Mouse (Mus musculus): Measurements from ENCODE around the gene Ddb1. TPM values are rescaled to one million over a fixed set of nuclear protein-coding genes. Genes with fewer than 3 reads are reported as not detected.
A peak's percentile ranks its signal among the peaks of the same experiment; 100 is the strongest.

Ddb1 gene
- polyA plus RNA-seq, 1 experiment from 2014 or later = 301 TPM

GRCm38 (mm10) chr19:10640080-10640479, 35.0 kb downstream of the Ddb1 start:
- no peak overlapping the region for H3K4me3 ChIP-seq (replicated peaks)
- H3K36me3 ChIP-seq = no peaks in the 10 kb centered on the region
- no peak for ATAC-seq (ENCODE audit: insufficient read depth, low FRiP score, low read depth)
- H3K9ac ChIP-seq = no peak overlapping the region
- no peaks in the 10 kb centered on the region for H3K27me3 ChIP-seq (replicated peaks)
- peaks cover 2% of the 10 kb centered on the region for H3K4me1 ChIP-seq
- no peak overlapping the region for H3K27ac ChIP-seq
- H3K4me2 ChIP-seq = peak overlapping the region; percentile 25; the same call in 1 of the 2 replicates
- WGBS = 8% methylated on average over 5 of the region's 5 CpGs
- no peaks in the 10 kb centered on the region for H3K9me3 ChIP-seq

DNA sequence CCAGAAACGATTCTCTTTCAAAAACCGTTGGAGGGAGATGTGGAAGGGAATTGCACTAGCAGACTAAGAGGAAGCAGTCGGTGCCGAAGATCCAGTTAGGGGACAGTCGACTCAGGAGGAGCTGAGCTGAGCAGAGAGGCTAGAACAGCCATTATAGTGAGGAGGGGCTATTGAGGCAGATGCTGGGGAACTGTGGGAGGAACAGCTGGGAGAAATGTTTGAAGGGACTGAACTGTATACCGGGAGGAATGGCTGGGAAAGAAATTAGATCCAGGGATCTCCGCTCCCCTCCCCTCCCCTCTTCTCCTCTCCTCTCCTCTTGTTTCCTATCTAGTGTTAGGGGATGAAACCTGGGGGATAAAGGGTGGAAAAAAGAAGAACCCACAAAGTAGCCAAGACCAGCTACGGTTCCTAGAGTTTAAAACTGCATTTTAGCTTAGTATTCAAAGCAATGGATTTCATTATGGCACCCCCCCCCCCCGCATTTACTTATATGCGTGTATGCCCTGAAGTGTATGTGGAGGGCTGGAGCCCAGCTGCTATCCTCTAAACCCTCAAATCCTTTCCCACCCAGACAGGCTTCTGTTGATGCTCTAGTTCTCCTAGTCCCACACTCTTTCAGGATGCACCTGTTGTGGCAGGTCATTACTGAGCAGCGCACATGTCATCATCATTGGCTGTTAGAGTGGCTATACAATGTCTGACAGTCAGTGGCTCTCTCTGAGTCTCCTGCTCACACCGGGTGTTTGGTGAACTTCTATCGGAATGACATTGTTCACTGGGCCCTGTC, 35.7 kb downstream of the Ddb1 start:
- H3K27me3 ChIP-seq (replicated peaks) = no peaks in the 10 kb centered on the region
- H3K9me3 ChIP-seq = no peaks in the 10 kb centered on the region
- 44% methylated on average over 13 of the region's 13 CpGs for WGBS
- no peaks in the 10 kb centered on the region for H3K4me1 ChIP-seq
- H3K36me3 ChIP-seq = no peaks in the 10 kb centered on the region
- no peak for ATAC-seq (ENCODE audit: insufficient read depth, low FRiP score, low read depth)
- H3K4me2 ChIP-seq = peak overlapping the region; percentile 25; the same call in 1 of the 2 replicates
- no peak overlapping the region for H3K27ac ChIP-seq
- H3K9ac ChIP-seq = no peak overlapping the region
- H3K4me3 ChIP-seq (replicated peaks) = no peak overlapping the region

GRCm38 (mm10) chr19:10645616-10646015, 40.5 kb downstream of the Ddb1 start:
- Histone ChIP-seq H3K4me1 (no peaks in the 10 kb centered on the region), H3K4me3 (replicated peaks) (no peak overlapping the region), H3K4me2 (no peak overlapping the region), H3K9me3 (no peaks in the 10 kb centered on the region), H3K27me3 (replicated peaks) (no peaks in the 10 kb centered on the region), H3K27ac (no peak overlapping the region), H3K36me3 (no peaks in the 10 kb centered on the region), H3K9ac (no peak overlapping the region)
- 86% methylated on average over 2 of the region's 2 CpGs for WGBS
- no peak for ATAC-seq (ENCODE audit: insufficient read depth, low FRiP score, low read depth)

DNA sequence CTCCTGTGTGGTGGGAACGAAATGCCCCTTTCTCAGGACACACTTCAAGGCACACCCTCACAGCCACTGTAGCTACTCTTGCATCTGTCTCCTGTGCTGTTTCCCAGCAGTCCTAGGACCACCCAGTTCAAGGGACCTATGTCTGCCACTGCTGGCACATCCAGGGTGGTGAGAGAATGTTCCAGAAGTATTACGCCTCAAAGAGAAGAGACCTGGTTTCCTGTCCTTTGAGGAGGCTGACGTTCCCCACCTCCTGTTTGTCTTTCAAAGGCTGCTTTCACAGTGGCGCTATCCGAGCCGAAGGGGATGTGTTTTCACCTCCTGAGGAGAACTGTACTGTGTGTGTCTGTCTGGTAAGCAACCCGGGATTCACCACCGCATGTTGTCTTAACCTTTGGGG, 43.0 kb downstream of the Ddb1 start:
- Histone ChIP-seq H3K36me3 (no peaks in the 10 kb centered on the region), H3K9ac (no peak overlapping the region), H3K4me1 (no peaks in the 10 kb centered on the region), H3K4me3 (replicated peaks) (no peak overlapping the region), H3K4me2 (no peak overlapping the region), H3K27me3 (replicated peaks) (no peaks in the 10 kb centered on the region), H3K9me3 (no peaks in the 10 kb centered on the region), H3K27ac (no peak overlapping the region)
- ATAC-seq (ENCODE audit: insufficient read depth, low FRiP score, low read depth) = no peak
- WGBS = 77% methylated on average over 8 of the region's 8 CpGs

DNA sequence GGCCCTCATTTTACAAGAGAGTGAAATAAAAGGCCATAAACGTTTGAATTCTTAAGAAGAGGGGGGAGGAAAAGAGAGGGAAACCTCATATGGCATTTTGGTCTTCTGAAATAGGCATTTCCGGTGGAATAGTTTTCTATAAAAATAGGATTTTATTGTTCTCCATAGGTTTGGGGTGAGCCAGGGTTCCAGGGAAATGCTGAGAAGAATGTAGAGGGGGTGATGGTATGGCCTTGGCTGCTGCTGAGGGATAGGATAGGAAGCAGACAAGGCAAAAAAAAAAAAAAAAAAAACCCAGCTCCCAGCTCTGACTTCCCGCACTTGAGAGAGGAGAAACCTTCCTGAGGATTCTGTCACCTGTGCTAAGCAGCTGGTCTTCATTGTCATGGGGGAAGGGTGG, 50.9 kb downstream of the Ddb1 start:
- H3K9me3 ChIP-seq = no peaks in the 10 kb centered on the region
- 65% methylated on average over 3 of the region's 3 CpGs for WGBS
- no peak overlapping the region for H3K27ac ChIP-seq
- H3K4me1 ChIP-seq = 0 out of 2 replicates have a peak, but pooled peaks cover 3% of the 10 kb centered on the region
- ATAC-seq (ENCODE audit: insufficient read depth, low FRiP score, low read depth) = no peak
- H3K4me3 ChIP-seq (replicated peaks) = no peak overlapping the region
- H3K4me2 ChIP-seq = no peak overlapping the region
- H3K27me3 ChIP-seq (replicated peaks) = no peaks in the 10 kb centered on the region
- H3K9ac ChIP-seq = no peak overlapping the region
- H3K36me3 ChIP-seq = no peaks in the 10 kb centered on the region

DNA sequence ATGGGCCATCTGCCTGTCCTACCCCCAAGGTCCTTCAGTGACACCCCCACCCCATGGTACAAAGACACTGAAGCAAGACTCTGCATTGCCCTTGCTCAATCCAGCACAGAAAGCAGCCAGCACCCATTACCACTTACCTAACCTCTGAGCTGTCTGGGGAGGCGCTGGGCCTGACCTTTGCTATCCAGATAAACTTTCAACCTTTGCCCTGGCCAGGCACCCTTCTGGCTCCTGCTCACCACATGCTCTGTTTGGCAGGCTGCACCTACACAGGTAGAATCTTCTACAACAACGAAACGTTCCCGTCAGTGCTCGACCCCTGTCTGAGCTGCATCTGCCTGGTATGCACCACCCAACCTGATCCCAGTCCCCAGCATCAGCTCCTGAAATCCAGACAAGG, 52.6 kb downstream of the Ddb1 start:
- Histone ChIP-seq H3K27ac (no peak overlapping the region), H3K4me2 (no peak overlapping the region), H3K9me3 (no peaks in the 10 kb centered on the region), H3K4me1 (0 out of 2 replicates have a peak, but pooled peaks cover 3% of the 10 kb centered on the region), H3K36me3 (no peaks in the 10 kb centered on the region), H3K27me3 (replicated peaks) (no peaks in the 10 kb centered on the region), H3K9ac (no peak overlapping the region), H3K4me3 (replicated peaks) (no peak overlapping the region)
- 61% methylated on average over 5 of the region's 5 CpGs for WGBS
- ATAC-seq (ENCODE audit: insufficient read depth, low FRiP score, low read depth) = peak; percentile 27; the same call in 1 of the 2 replicates

DNA sequence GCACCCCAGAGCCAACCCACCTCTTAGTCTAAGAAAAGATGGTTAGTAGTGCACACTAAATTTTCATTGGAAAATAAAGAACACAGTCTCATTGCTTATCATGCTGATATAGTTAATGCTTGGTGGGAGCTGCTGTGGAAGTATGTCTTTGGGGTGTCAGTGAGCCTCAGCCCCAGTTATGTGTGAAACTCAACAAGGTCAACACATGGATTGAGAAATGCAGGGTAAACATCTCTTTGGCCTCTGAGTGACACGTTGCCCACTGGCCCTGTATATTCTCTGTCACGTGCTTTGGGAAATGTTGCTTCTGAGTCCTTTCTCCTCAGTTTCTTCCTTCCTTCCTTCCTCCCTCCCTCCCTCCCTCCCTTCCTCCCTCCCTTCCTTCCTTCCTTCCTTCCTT, 53.3 kb downstream of the Ddb1 start:
- WGBS = 58% methylated on average over 2 of the region's 2 CpGs
- Histone ChIP-seq H3K4me1 (0 out of 2 replicates have a peak, but pooled peaks cover 3% of the 10 kb centered on the region), H3K36me3 (no peaks in the 10 kb centered on the region), H3K4me3 (replicated peaks) (no peak overlapping the region), H3K4me2 (no peak overlapping the region), H3K27me3 (replicated peaks) (no peaks in the 10 kb centered on the region), H3K27ac (no peak overlapping the region), H3K9ac (no peak overlapping the region), H3K9me3 (no peaks in the 10 kb centered on the region)
- no peak for ATAC-seq (ENCODE audit: insufficient read depth, low FRiP score, low read depth)

GRCm38 (mm10) chr19:10661373-10661772, 56.2 kb downstream of the Ddb1 start:
- peak; percentile 85; the same call in 1 of the 2 replicates for ATAC-seq (ENCODE audit: insufficient read depth, low FRiP score, low read depth)
- Histone ChIP-seq H3K4me1 (0 out of 2 replicates have a peak, but pooled peaks cover 3% of the 10 kb centered on the region), H3K9ac (no peak overlapping the region), H3K27me3 (replicated peaks) (no peaks in the 10 kb centered on the region), H3K9me3 (no peaks in the 10 kb centered on the region), H3K36me3 (no peaks in the 10 kb centered on the region), H3K27ac (no peak overlapping the region), H3K4me2 (no peak overlapping the region), H3K4me3 (replicated peaks) (no peak overlapping the region)
- 71% methylated on average over 5 of the region's 5 CpGs for WGBS

DNA sequence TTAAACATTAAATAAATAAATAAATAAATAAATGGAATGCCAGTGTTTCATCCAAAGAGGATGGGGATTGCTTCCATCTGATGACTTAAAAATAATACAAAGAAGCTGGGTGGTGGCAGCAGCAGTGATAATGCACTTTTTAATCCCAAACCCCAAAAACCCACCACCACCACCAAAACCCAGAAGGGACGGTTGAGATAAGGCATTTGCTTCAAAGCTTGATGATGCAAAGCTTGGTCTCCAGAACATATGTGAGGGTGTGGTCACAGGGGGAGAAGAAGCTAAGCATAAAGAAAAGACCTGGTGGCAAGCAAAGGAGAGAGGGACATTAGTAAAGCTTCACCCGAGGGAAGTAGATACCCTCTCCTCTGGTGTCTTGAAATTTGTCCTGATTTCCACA, 56.8 kb downstream of the Ddb1 start:
- 78% methylated on average over 2 of the region's 2 CpGs for WGBS
- H3K9me3 ChIP-seq = no peaks in the 10 kb centered on the region
- no peak overlapping the region for H3K27ac ChIP-seq
- H3K4me1 ChIP-seq = no peaks in the 10 kb centered on the region
- H3K27me3 ChIP-seq (replicated peaks) = no peaks in the 10 kb centered on the region
- H3K4me2 ChIP-seq = no peak overlapping the region
- H3K4me3 ChIP-seq (replicated peaks) = no peak overlapping the region
- H3K9ac ChIP-seq = no peak overlapping the region
- ATAC-seq (ENCODE audit: insufficient read depth, low FRiP score, low read depth) = no peak
- H3K36me3 ChIP-seq = no peaks in the 10 kb centered on the region

- Histone ChIP-seq H3K36me3 (no peaks in the 10 kb centered on the region), H3K4me2 (no peak overlapping the region), H3K27ac (no peak overlapping the region), H3K4me1 (no peaks in the 10 kb centered on the region), H3K9ac (no peak overlapping the region), H3K27me3 (replicated peaks) (no peaks in the 10 kb centered on the region), H3K9me3 (no peaks in the 10 kb centered on the region), H3K4me3 (replicated peaks) (no peak overlapping the region)
- ATAC-seq (ENCODE audit: insufficient read depth, low FRiP score, low read depth) = no peak
- 60% methylated on average over 3 of the region's 3 CpGs for WGBS
Measured at GRCm38 (mm10) chr19:10662665-10663064, 57.5 kb downstream of the Ddb1 start.

GRCm38 (mm10) chr19:10665093-10665492, 60.0 kb downstream of the Ddb1 start:
- no peaks in the 10 kb centered on the region for H3K9me3 ChIP-seq
- ATAC-seq (ENCODE audit: insufficient read depth, low FRiP score, low read depth) = no peak
- no peak overlapping the region for H3K9ac ChIP-seq
- H3K27me3 ChIP-seq (replicated peaks) = no peaks in the 10 kb centered on the region
- H3K36me3 ChIP-seq = no peaks in the 10 kb centered on the region
- H3K4me1 ChIP-seq = no peaks in the 10 kb centered on the region
- WGBS = 61% methylated on average over 3 of the region's 3 CpGs
- H3K27ac ChIP-seq = no peak overlapping the region
- no peak overlapping the region for H3K4me2 ChIP-seq
- no peak overlapping the region for H3K4me3 ChIP-seq (replicated peaks)

DNA sequence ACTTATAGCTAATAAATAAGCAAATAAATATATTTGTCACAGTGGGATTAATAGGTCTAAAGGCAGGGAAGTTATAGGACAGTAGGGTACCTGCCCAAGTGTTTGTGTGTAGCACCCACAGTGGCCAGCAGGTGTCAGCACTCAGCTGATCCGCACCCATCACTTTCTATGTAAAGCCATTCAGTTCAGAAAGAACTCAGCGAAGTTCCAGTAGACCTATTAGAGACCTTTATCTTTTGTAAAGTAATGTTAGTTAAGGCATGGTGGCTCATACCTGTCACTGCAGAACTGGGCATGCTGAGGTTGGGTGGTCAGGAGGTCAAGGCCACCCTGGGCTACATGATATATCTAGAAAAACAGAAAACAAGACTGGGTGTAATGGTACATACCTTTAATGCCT, 60.4 kb downstream of the Ddb1 start:
- Histone ChIP-seq H3K27ac (no peak overlapping the region), H3K36me3 (no peaks in the 10 kb centered on the region), H3K9ac (no peak overlapping the region), H3K4me3 (replicated peaks) (no peak overlapping the region), H3K27me3 (replicated peaks) (no peaks in the 10 kb centered on the region), H3K4me2 (no peak overlapping the region), H3K4me1 (no peaks in the 10 kb centered on the region), H3K9me3 (no peaks in the 10 kb centered on the region)
- ATAC-seq (ENCODE audit: insufficient read depth, low FRiP score, low read depth) = no peak
- 4% methylated on average over 2 of the region's 2 CpGs for WGBS

Measured in stomach, embryonic 15.5 days (tissue).